Mouse (Mus musculus) small intestine, adult 2 months (tissue): ENCODE measurements around the gene Hipk4.

Experiments
- CTCF ChIP-seq: fragments of 200-500 bp; IDR thresholded peaks from 2 replicates; pipeline ENCODE4 v1.5.1; 2012; ENCODE audit warnings: low read depth, mild to moderate bottlenecking, control low read depth, inconsistent platforms, low read length, moderate library complexity, mixed read lengths; ENCODE audit not compliant: insufficient replicate concordance, insufficient read length; ENCODE audit errors: extremely low read depth
- POLR2A ChIP-seq: fragments of 200-500 bp; IDR thresholded peaks from 2 replicates; pipeline ENCODE4 v1.6.1; 2012; ENCODE audit warnings: low read depth, mild to moderate bottlenecking, control low read depth, inconsistent platforms, low read length, moderate library complexity

DNA sequence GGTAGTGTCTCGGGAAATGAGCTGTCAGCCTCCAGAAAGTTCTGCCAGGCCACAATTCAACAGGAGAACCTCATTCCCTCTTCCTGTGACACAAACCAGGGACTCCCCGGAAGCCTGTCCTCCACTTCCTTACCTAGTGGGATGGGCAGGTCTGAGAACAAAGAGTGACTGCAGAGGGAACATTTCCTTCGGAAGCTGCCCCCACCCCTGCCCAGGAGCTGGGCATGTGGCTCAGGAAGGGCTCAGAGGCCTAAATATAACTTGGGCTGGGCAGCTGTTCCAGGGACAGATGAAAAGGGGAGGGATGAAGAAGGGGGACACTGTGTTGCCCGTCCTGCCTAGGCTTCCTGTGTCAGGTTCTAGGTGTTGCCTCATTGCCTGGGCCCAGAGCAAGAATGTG lies 21.4 kb upstream of the Hipk4 start:
- TF ChIP-seq POLR2A (no peak), CTCF (no peak)
